Mouse (Mus musculus) brain, embryonic 14.5 days (tissue): ENCODE data around the gene Ipcef1.

Experiments
- CTCF ChIP-seq: fragments of 200-500 bp; IDR thresholded peaks from 2 replicates; pipeline ENCODE4 v1.5.1; 2012; ENCODE audit warnings: inconsistent platforms, mild to moderate bottlenecking, moderate library complexity, borderline replicate concordance; ENCODE audit not compliant: insufficient read depth, insufficient read length; ENCODE audit errors: extremely low read depth
- POLR2A ChIP-seq: fragments of 200-500 bp; IDR thresholded peaks from 2 replicates; pipeline ENCODE4 v1.6.1; 2012; ENCODE audit warnings: mild to moderate bottlenecking, inconsistent platforms, borderline replicate concordance; ENCODE audit not compliant: poor library complexity, insufficient read depth, insufficient read length, severe bottlenecking; ENCODE audit errors: extremely low read depth

DNA sequence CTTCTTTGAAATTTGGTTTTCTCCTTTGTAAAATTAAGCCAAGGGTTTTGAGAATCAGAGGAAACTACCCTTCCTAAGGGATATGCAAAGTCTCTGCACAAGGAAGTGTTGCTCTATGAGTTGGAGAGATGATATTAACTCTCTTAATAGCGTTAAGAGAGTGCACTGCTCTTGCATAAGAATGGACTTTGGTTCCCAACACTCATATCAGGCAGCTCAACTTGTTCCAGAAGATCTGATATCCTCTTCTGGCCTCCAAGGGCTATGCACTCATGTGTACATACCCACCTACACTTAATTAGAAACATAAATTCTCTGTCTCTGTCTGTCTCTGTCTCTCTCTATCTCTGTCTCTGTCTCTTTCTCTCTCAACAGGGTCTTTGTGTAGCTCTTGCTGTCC is 123.4 kb downstream of the Ipcef1 start:
- TF ChIP-seq POLR2A = no peak
- no peak for TF ChIP-seq CTCF
